Mouse (Mus musculus) megakaryocyte, adult 5-6 weeks (primary cell): ENCODE measurements around the gene Zfp105. TPM values are rescaled to one million over a fixed set of nuclear protein-coding genes. Genes with fewer than 3 reads are reported as not detected.

ENCODE experiments used
- ATAC-seq: 2 replicates; pipeline ENCODE4 v1.8.0; 2016; ENCODE audit warnings: mild to moderate bottlenecking, inconsistent platforms; ENCODE audit not compliant: poor library complexity, severe bottlenecking
- total RNA-seq, 2 experiments: library from RNA; stranded (forward) in 1 of 2; stranded (reverse) in 1 of 2; fragments of 153-499, 151-499 nt in 1 of 2; fragments of 221-1000, 200-1000 nt in 1 of 2; gene quantifications; 2 replicates each; pipeline versions ENCODE4 v1.2.3 to v1.2.4; 2015 to 2017

The Zfp105 gene
- total RNA-seq (2015) = 1.1 and 1.8 TPM in 2 replicates
- total RNA-seq (2017) = 0.16 and 1.5 TPM in 2 replicates

- ATAC-seq = peak; percentile 74
Measured at GRCm38 (mm10) chr9:122922936-122923381, at the start of gene Zfp105. TSS of gene Zfp105 (plus strand) at chr9:122923072.

GRCm38 (mm10) chr9:122874653-122875052 lies 48.2 kb upstream of the Zfp105 start:
- no peak for ATAC-seq

GRCm38 (mm10) chr9:122875145-122875544 lies 47.7 kb upstream of the Zfp105 start:
- ATAC-seq = no peak

- ATAC-seq = no peak
Measured at GRCm38 (mm10) chr9:122885385-122885784, 37.5 kb upstream of the Zfp105 start, which contains the start of gene Zkscan7. TSS of gene Zkscan7 (plus strand) at chr9:122885685.

- ATAC-seq = peak; percentile 85
Measured at GRCm38 (mm10) chr9:122886372-122887179, 36.3 kb upstream of the Zfp105 start.

- ATAC-seq = peak; percentile 84
Measured at GRCm38 (mm10) chr9:122901047-122901446, 21.8 kb upstream of the Zfp105 start.

- ATAC-seq = peak; percentile 40; the same call in 1 of the 2 replicates
Measured at GRCm38 (mm10) chr9:122902717-122903535, 19.9 kb upstream of the Zfp105 start.

GRCm38 (mm10) chr9:122922436-122922835 lies 436 bp upstream of the Zfp105 start:
- ATAC-seq = no peak

GRCm38 (mm10) chr9:122928915-122929314 lies 6.0 kb downstream of the Zfp105 start:
- no peak for ATAC-seq

GRCm38 (mm10) chr9:122950643-122951475 lies 28.0 kb downstream of the Zfp105 start, which contains the start of the genes 1110059G10Rik and Kif15:
TSS of gene 1110059G10Rik (minus strand) at chr9:122951000.
TSS of gene Kif15 (plus strand) at chr9:122951046.
- peak; percentile 92 for ATAC-seq

Other genes with a start within 250 kb of the Zfp105 start
- gene Topaz1, start 175.7 kb upstream of the Zfp105 start, total RNA-seq (2015) = not detected in 2 replicates
- not detected in 2 replicates for gene Topaz1, start 175.7 kb upstream of the Zfp105 start, total RNA-seq (2017)
- 2.3 and 4.6 TPM in 2 replicates for gene Tcaim, start 117.5 kb upstream of the Zfp105 start, total RNA-seq (2015)
- gene Tcaim, start 117.5 kb upstream of the Zfp105 start, total RNA-seq (2017) = 4.3 and 6.5 TPM in 2 replicates
- gene Gm35549, start 79.0 kb upstream of the Zfp105 start, total RNA-seq (2015) = not detected in 2 replicates
- not detected in 2 replicates for gene Gm35549, start 79.0 kb upstream of the Zfp105 start, total RNA-seq (2017)
- 27.6 and 29.1 TPM in 2 replicates for gene Zfp445, start 57.1 kb upstream of the Zfp105 start, total RNA-seq (2015)
- gene Zfp445, start 57.1 kb upstream of the Zfp105 start, total RNA-seq (2017) = 50.0 and 59.3 TPM in 2 replicates
- 0.25 and 0.34 TPM in 2 replicates for gene Zkscan7, start 37.4 kb upstream of the Zfp105 start, total RNA-seq (2015)
- gene Zkscan7, start 37.4 kb upstream of the Zfp105 start, total RNA-seq (2017) = 0.51 and 0.69 TPM in 2 replicates
- 67.0 and 70.8 TPM in 2 replicates for gene 1110059G10Rik, start 27.9 kb downstream of the Zfp105 start, total RNA-seq (2015)
- 39.0 and 45.4 TPM in 2 replicates for gene 1110059G10Rik, start 27.9 kb downstream of the Zfp105 start, total RNA-seq (2017)
- 122 and 123 TPM in 2 replicates for gene Kif15, start 28.0 kb downstream of the Zfp105 start, total RNA-seq (2015)
- 396 and 423 TPM in 2 replicates for gene Kif15, start 28.0 kb downstream of the Zfp105 start, total RNA-seq (2017)
- gene Tmem42, start 98.3 kb downstream of the Zfp105 start, total RNA-seq (2015) = 6.4 and 7.9 TPM in 2 replicates
- 2.1 and 2.2 TPM in 2 replicates for gene Tmem42, start 98.3 kb downstream of the Zfp105 start, total RNA-seq (2017)
- gene Tgm4, start 111.7 kb downstream of the Zfp105 start, total RNA-seq (2015) = not detected in 2 replicates
- gene Tgm4, start 111.7 kb downstream of the Zfp105 start, total RNA-seq (2017) = 0.15 TPM in 1 of 2 replicates, not detected in the other
- 32.6 and 45.7 TPM in 2 replicates for gene Zdhhc3, start 190.1 kb downstream of the Zfp105 start, total RNA-seq (2015)
- gene Zdhhc3, start 190.1 kb downstream of the Zfp105 start, total RNA-seq (2017) = 33.0 and 39.0 TPM in 2 replicates
- 38.2 and 44.3 TPM in 2 replicates for gene Exosc7, start 190.1 kb downstream of the Zfp105 start, total RNA-seq (2015)
- gene Exosc7, start 190.1 kb downstream of the Zfp105 start, total RNA-seq (2017) = 39.0 and 40.2 TPM in 2 replicates
- not detected in 2 replicates for gene Clec3b, start 227.9 kb downstream of the Zfp105 start, total RNA-seq (2015)
- gene Clec3b, start 227.9 kb downstream of the Zfp105 start, total RNA-seq (2017) = not detected in 2 replicates